Mouse (Mus musculus): ENCODE measurements around the gene Ccp110.

- TF ChIP-seq CTCF (IDR thresholded peaks at IDR 0.05; ENCODE audit: extremely low read depth, insufficient read length, insufficient replicate concordance, low read depth, low read length) (no peak), POLR2A (IDR thresholded peaks at IDR 0.05; ENCODE audit: low read depth, low read length) (no peak)
Observed at GRCm38 (mm10) chr7:118765604-118766003, 53.3 kb downstream of the Ccp110 start.

Data from small intestine, adult 2 months (tissue).